ENCODE assay signal across 14 mouse cellular contexts in the genomic region with DNA sequence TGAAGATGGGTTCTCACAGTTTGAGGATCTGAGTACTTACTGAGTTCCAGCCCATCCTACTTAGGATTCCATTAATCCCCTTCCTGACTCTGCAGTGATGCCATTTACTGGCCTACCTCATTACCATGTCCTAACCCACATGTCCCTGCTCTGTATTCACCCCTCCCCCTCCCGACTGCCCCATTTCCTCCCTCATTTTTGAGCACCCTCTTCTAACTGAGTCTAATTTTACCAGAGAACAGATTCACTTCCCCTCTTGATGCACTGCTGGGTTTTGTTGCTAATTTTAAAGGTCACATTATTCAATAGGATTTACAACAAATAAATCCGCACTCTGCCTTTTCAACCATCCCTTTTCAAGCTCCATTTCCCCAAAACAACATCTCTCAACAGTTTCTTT.
DNase-seq lines count a peak whose midpoint lies in the region; TF ChIP-seq lines count a peak whose summit lies in the region.
"Had no signal": no experiment of that assay in that cellular context is flagged by ENCODE, and none has a peak within 500 bp of the region (broad histone marks: within the 10 kb centered on the region; RNA-seq: fewer than 3 reads in every experiment).

No protein-coding gene starts in this region.

- H3K4me1 ChIP-seq in bone marrow macrophage, adult 2 months (ENCODE audit: control insufficient read depth, insufficient read depth, low read length) = peaks cover 6% of the 10 kb centered on the region; the same call in 1 of the 2 replicates
- H3K4me1 ChIP-seq in spleen, adult 2 months (ENCODE audit: control insufficient read depth, insufficient read depth, insufficient read length) = peaks cover 34% of the 10 kb centered on the region
- H3K4me1 ChIP-seq: liver, embryonic 15.5 days; stomach, embryonic 15.5 days had no signal

- no peak overlapping the region for H3K4me3 ChIP-seq in bone marrow macrophage, adult 2 months (ENCODE audit: insufficient read depth, low read length)
- H3K4me3 ChIP-seq in spleen, adult 2 months (ENCODE audit: extremely low read depth, insufficient read depth, insufficient read length) = no peak overlapping the region
- H3K4me3 ChIP-seq: embryonic facial prominence, embryonic 15.5 days; liver, embryonic 15.5 days; midbrain, embryonic 10.5 days; stomach, embryonic 15.5 days had no signal

- H3K27me3 ChIP-seq in spleen, adult 2 months (ENCODE audit: control insufficient read depth, insufficient read depth, low read length) = no peaks in the 10 kb centered on the region
- H3K27me3 ChIP-seq: embryonic facial prominence, embryonic 15.5 days; liver, embryonic 15.5 days; stomach, embryonic 15.5 days had no signal

- H3K36me3 ChIP-seq in spleen, adult 2 months (ENCODE audit: control insufficient read depth, insufficient read depth, low read length) = no peaks in the 10 kb centered on the region
- H3K36me3 ChIP-seq: embryonic facial prominence, embryonic 15.5 days; liver, embryonic 15.5 days; midbrain, embryonic 10.5 days; stomach, embryonic 15.5 days had no signal

- TF ChIP-seq POLR2A in bone marrow macrophage, adult 2 months (IDR thresholded peaks at IDR 0.05; ENCODE audit: borderline replicate concordance, low read depth, low read length) = no peak
- no peak for TF ChIP-seq POLR2A in spleen, adult 2 months (IDR thresholded peaks at IDR 0.05; ENCODE audit: low read depth, low read length)

- WGBS in spleen, adult 2 months = 10% methylated on average over 2 of the region's 2 CpGs

- H3K27ac ChIP-seq in bone marrow macrophage, adult 2 months (ENCODE audit: insufficient read depth, low read depth, low read length) = peak overlapping the region; percentile 39; the same call in 1 of the 2 replicates
- H3K27ac ChIP-seq in spleen, adult 2 months (ENCODE audit: insufficient read depth, low read length) = peak overlapping the region; percentile 59; the same call in 1 of the 2 replicates
- H3K27ac ChIP-seq: embryonic facial prominence, embryonic 15.5 days; liver, embryonic 15.5 days; midbrain, embryonic 10.5 days; stomach, embryonic 15.5 days had no signal

- DNase-seq in layer of hippocampus, adult 9-11 months = peak; percentile 85
- DNase-seq in layer of hippocampus, postnatal 10 days (ENCODE audit: low spot score in 2 of 2) = no peak
- peak; percentile 21 to 30 for DNase-seq in kidney, postnatal 4 days
- DNase-seq in spleen, adult 2 months (ENCODE audit: low read depth in 1 of 2, low spot score in 2 of 2) = peak; percentile 72 to 83
- DNase-seq in gastrocnemius, adult 18-20 months (ENCODE audit: low spot score) = no peak
- DNase-seq in thymus, postnatal 10 days (ENCODE audit: low spot score in 2 of 2) = no peak
- DNase-seq: adrenal gland, postnatal 10 days; cerebellum, adult 11 months; forebrain, postnatal 0 days had no signal

- no peak for TF ChIP-seq CTCF in bone marrow macrophage, adult 2 months (IDR thresholded peaks at IDR 0.05; ENCODE audit: low read depth, low read length)
- no peak for TF ChIP-seq CTCF in spleen, adult 2 months (IDR thresholded peaks at IDR 0.05; ENCODE audit: extremely low read depth, insufficient read depth, insufficient read length, insufficient replicate concordance)

Comparison
In these comparisons a context has a peak if more than half of its experiments do, and no peak if none do; other contexts are left out.
1. DNase-seq: peak in layer of hippocampus, adult 9-11 months (single experiment), kidney, postnatal 4 days (2 of 2) and spleen, adult 2 months (2 of 2); none in layer of hippocampus, postnatal 10 days (0 of 2), gastrocnemius, adult 18-20 months (single experiment) and thymus, postnatal 10 days (0 of 2).